Mouse (Mus musculus) cortical plate, adult 2 months (tissue): ENCODE data around the gene Cnpy3.
"Not testable (repeated sequence)": the region's sequence is repeated elsewhere in the genome, so short reads cannot be mapped to it uniquely, and the experiment has no call there.

ENCODE experiments used
- CTCF ChIP-seq: fragments of 200-500 bp; IDR thresholded peaks from 2 replicates; pipeline ENCODE4 v1.5.1; 2011; ENCODE audit warnings: mild to moderate bottlenecking, control low read depth, low read length; ENCODE audit not compliant: insufficient read depth; ENCODE audit errors: extremely low read depth
- POLR2A ChIP-seq: fragments of 200-500 bp; IDR thresholded peaks from 2 replicates; pipeline ENCODE4 v1.6.1; 2011; ENCODE audit warnings: mild to moderate bottlenecking, low read length, control low read depth; ENCODE audit not compliant: insufficient read depth; ENCODE audit errors: extremely low read depth

- TF ChIP-seq CTCF, POLR2A: not testable (repeated sequence)
These were observed 36.0 kb upstream of the Cnpy3 start for GRCm38 (mm10) chr17:46787974-46788373.
